Mouse (Mus musculus): Measurements from ENCODE around the gene Mrpl43. TPM values are rescaled to one million over a fixed set of nuclear protein-coding genes. Genes with fewer than 3 reads are reported as not detected.

The Mrpl43 gene
- polyA plus RNA-seq (2015; fragmentation: Illumina TruSeq; extraction: RNeasy Lipid Tissue Mini Kit (QIAGEN cat#74804); ENCODE audit: low read depth, low replicate concordance): 60.1 TPM

DNA sequence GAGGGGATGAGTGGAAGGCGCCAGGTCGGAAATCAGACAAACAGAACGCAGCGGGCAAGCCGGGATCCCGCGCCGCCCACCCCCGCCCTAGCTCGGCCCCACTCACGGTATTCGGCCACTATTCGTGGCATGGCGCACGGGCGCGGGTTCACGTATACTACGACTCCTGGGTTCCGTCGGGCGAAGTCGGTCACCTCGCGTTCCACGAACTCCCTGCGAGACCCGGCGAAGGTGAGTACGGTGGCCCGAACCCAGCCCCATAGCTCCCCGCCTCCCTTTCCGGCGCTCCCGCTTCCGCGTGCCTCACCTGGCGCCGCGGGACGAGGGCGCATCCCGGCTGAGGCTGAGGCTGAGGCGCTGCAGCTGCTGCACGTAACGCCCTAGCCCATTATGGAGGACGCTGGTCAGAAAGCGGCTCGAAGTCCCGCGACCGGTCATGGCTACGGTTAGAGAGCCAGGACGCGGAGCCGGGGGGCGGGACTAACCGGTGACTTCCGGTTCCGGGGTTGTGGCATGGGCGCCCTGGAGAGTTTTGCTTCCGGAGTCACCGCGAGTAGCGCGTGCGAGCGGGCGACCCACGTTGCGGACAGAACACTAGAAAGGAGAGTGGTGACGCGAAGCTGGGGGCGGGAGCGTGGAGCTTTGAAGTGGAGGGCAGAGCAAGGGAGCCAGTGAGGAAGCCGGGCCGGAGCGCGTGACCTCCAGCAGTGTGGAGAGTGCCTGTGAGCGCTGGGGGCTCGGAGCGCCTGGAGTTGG is at the start of gene Mrpl43:
Mrpl43 (minus strand) TSS at position 486 of the 756 bp plus-strand sequence.

DNA sequence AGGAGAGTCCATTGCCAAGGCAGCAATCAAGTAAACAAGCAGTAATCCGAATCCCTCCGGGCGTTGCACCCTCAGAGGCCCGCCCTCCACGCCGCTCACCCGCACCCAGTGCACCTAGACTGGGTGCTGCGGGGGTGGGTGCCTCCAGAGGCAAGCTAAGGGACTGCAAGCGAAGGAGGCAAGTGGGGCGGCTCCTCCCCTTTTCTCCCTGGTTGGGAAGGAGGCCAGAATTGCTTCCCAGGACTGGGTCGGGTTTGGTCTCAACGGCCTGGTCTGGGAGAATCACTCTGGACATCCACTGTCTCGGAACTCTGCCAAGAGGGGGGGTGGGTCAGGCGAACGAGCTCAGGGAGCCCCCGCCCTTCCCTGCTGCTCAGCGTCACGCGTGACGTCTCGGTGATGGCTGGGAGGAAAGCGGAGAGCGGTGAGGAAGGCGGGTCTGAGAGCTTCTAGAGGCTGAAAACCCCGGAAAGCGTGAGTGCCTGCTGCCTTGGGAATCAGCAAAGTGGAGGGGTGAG is 41.2 kb upstream of the Mrpl43 start, which contains the start of gene Sfxn3:
Sfxn3 (plus strand) TSS at position 87 of the 518 bp plus-strand sequence.

DNA sequence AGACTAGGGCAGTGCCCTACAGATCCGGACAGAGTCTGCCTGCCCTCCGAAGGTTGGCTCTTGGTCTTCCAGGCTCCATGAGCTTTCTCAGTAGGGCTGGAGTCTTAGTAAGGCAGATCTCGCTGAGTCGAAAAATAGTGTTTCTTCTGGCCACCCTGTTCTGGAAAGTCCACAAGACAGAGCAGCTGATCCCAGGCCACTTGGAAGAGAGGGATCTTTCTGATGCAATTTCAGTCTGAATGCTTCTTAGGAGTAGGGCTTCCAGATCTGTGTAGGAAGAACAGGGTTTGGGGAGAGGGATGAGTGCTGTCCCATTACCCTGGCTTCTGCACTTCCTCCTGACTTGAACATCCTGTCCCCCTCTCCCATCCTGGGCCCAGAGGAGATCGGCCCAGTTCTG is 39.4 kb upstream of the Mrpl43 start, which contains the start of gene Pdzd7:
Pdzd7 (minus strand) TSS at position 67 of the 400 bp plus-strand sequence.

DNA sequence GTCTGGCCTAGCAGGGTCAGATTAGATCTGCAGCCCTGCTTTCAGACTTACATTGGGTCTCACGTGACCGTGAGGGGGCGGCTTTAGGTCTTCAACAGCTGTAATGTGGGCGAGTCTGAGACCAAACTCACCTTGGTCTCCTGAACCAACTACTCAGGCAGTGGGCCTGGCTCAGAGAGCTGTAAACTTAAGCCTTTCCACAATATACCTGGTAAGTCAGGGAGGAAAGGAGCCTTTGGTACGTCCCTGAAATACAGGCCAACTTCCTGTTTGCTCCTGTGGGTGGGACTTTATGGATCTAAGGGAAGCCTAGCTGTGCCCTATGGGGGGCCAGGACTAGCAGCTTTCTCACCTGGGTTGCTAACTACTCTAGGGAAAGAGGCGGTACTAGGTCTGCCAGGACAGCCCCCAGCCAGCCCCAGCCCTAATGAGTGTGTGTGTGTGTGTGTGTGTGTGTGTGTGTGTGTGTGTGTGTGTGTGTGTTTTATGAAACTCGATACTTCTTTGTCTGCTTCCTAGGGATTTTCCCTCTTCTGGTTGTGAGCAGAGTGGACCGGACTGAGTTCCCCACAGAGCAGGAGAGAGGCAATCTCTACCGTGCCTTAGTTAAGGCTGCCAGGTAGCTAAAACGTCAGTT is 8.2 kb upstream of the Mrpl43 start, which contains the start of gene Lzts2:
Lzts2 (plus strand) TSS at position 80 of the 637 bp plus-strand sequence.

DNA sequence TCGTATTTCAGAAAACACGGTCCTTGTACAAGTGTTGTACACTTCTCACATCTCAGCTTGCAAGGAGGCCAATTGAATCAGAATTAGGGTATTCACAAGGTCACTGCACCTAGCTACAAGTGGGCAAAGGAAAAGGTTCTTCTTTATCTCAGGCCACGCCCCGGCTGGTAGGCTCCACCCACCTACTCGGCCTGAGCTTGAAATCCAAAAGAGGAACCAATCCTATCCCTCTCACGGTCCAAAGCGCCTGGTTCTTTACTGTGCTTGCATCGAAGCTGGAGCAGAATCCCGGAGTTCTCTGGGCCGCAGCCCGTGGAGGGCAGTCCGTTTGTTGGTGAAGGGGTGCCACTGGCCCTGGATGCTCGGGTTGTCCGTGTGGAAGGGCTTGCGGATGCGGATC is 798 bp downstream of the Mrpl43 start, which contains the start of gene Twnk:
Twnk (plus strand) TSS at position 220 of the 400 bp plus-strand sequence.

DNA sequence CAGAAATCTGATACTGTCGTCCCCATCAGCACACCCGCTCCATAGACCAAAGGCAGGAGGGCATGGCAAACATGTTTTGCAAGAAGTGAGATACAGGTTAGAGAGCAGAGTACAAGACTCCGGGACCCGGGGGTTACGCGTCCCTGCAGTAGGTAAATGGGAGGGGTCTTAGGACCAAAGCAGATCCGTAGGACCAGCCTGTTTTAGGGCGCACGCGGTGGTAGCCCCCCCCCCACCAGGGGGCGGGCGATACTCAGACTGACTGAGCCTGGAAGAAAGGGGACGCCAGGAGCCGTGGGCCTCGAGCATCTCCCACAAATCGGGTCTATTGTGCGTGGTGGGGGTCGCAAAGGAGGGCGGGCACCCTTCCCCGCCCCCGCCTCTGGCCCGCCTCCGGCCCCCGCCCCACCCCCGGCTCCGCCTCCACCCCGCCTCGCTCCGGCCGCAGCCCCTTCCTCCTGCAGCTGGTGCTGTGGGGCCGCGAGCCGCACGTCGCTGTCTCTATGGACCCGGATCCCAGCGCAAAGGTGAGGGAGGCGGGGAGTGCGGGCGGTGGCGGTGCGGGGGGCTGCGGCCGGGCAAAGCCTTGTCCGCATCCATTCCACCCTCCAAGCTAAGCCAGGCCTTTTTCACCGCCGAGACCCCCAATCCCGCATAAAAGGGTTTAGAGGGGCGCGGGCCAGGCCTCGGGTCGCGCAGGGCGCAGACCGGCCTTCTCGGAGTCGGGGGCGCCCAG is 17.2 kb downstream of the Mrpl43 start, which contains the start of gene Sema4g:
Sema4g (plus strand) TSS at position 271 of the 736 bp plus-strand sequence.

Other genes with a start within 250 kb of the Mrpl43 start
- gene Slf2, start 75.3 kb downstream of the Mrpl43 start, polyA plus RNA-seq (2015; fragmentation: Illumina TruSeq; extraction: RNeasy Lipid Tissue Mini Kit (QIAGEN cat#74804); ENCODE audit: low read depth, low replicate concordance): 34.5 TPM
- gene Sema4g, start 17.3 kb downstream of the Mrpl43 start, polyA plus RNA-seq (2015; fragmentation: Illumina TruSeq; extraction: RNeasy Lipid Tissue Mini Kit (QIAGEN cat#74804); ENCODE audit: low read depth, low replicate concordance): 17.9 TPM
- 8.7 TPM for gene Twnk, start 779 bp downstream of the Mrpl43 start, polyA plus RNA-seq (2015; fragmentation: Illumina TruSeq; extraction: RNeasy Lipid Tissue Mini Kit (QIAGEN cat#74804); ENCODE audit: low read depth, low replicate concordance)
- 29.2 TPM for gene Lzts2, start 8.0 kb upstream of the Mrpl43 start, polyA plus RNA-seq (2015; fragmentation: Illumina TruSeq; extraction: RNeasy Lipid Tissue Mini Kit (QIAGEN cat#74804); ENCODE audit: low read depth, low replicate concordance)
- 6.5 TPM for gene Pdzd7, start 39.3 kb upstream of the Mrpl43 start, polyA plus RNA-seq (2015; fragmentation: Illumina TruSeq; extraction: RNeasy Lipid Tissue Mini Kit (QIAGEN cat#74804); ENCODE audit: low read depth, low replicate concordance)
- gene Sfxn3, start 41.1 kb upstream of the Mrpl43 start, polyA plus RNA-seq (2015; fragmentation: Illumina TruSeq; extraction: RNeasy Lipid Tissue Mini Kit (QIAGEN cat#74804); ENCODE audit: low read depth, low replicate concordance): 88.4 TPM
- gene Kazald1, start 68.8 kb upstream of the Mrpl43 start, polyA plus RNA-seq (2015; fragmentation: Illumina TruSeq; extraction: RNeasy Lipid Tissue Mini Kit (QIAGEN cat#74804); ENCODE audit: low read depth, low replicate concordance): 10.6 TPM
- gene Tlx1, start 144.2 kb upstream of the Mrpl43 start, polyA plus RNA-seq (2015; fragmentation: Illumina TruSeq; extraction: RNeasy Lipid Tissue Mini Kit (QIAGEN cat#74804); ENCODE audit: low read depth, low replicate concordance): not detected
- not detected for gene Lbx1, start 229.4 kb upstream of the Mrpl43 start, polyA plus RNA-seq (2015; fragmentation: Illumina TruSeq; extraction: RNeasy Lipid Tissue Mini Kit (QIAGEN cat#74804); ENCODE audit: low read depth, low replicate concordance)